Mouse (Mus musculus) C2C12 (cell line): ENCODE data around the gene Polg2. TPM values are rescaled to one million over a fixed set of nuclear protein-coding genes. Genes with fewer than 3 reads are reported as not detected.

ENCODE experiments used
- H3K27me3 ChIP-seq: one replicate; pipeline ENCODE4 v1.6.1; 2011; ENCODE audit not compliant: control insufficient read depth, insufficient read depth, insufficient read length
- H3K36me3 ChIP-seq: one replicate; pipeline ENCODE4 v1.6.1; 2011; ENCODE audit not compliant: control insufficient read depth, insufficient read depth
- H3K4me3 ChIP-seq: one replicate; pipeline ENCODE4 v1.5.1; 2011; ENCODE audit warnings: mild to moderate bottlenecking, control low read depth; ENCODE audit not compliant: poor library complexity, insufficient read depth, severe bottlenecking
- H3K79me2 ChIP-seq: one replicate; pipeline ENCODE4 v1.6.1; 2011; ENCODE audit not compliant: control insufficient read depth, insufficient read depth
- H3K79me3 ChIP-seq: one replicate; pipeline ENCODE4 v1.6.1; 2011; ENCODE audit warnings: low read depth, control low read depth
- H3ac ChIP-seq: one replicate; pipeline ENCODE3; 2011; ENCODE audit warnings: low read depth; ENCODE audit not compliant: control insufficient read depth, insufficient read length
- CEBPB ChIP-seq: IDR thresholded peaks from one replicate; pipeline ENCODE4 v1.6.1; 2011; ENCODE audit warnings: low read depth, mild to moderate bottlenecking, control low read depth, moderate library complexity
- CTCF ChIP-seq: IDR thresholded peaks from one replicate; pipeline ENCODE4 v1.5.1; 2011; ENCODE audit not compliant: control insufficient read depth, insufficient read depth, insufficient read length
- FOSL1 ChIP-seq: IDR thresholded peaks from one replicate; pipeline ENCODE4 v1.8.0; 2011; ENCODE audit warnings: mild to moderate bottlenecking, low read length; ENCODE audit not compliant: poor library complexity, insufficient read depth, severe bottlenecking
- MAX ChIP-seq: IDR thresholded peaks from one replicate; pipeline ENCODE4 v1.6.1; 2011; ENCODE audit warnings: mild to moderate bottlenecking, control low read depth
- MYOD1 ChIP-seq: IDR thresholded peaks from one replicate; pipeline ENCODE4 v1.6.1; 2011; ENCODE audit warnings: low read depth; ENCODE audit not compliant: control insufficient read depth, insufficient read length
- MYOG ChIP-seq: IDR thresholded peaks from one replicate; pipeline ENCODE4 v1.6.1; 2011; ENCODE audit not compliant: control insufficient read depth, insufficient read length; ENCODE audit errors: extremely low read depth
- USF1 ChIP-seq: IDR thresholded peaks from one replicate; pipeline ENCODE4 v1.6.1; 2011; ENCODE audit warnings: low read depth, mild to moderate bottlenecking, control low read depth, moderate library complexity
- polyA plus RNA-seq: library from polyadenylated mRNA; unstranded; fragments of >200 nt; fragmentation: generic; extraction: Trizol; gene quantifications from one replicate; pipeline ENCODE4 v1.2.1, GENCODE M21; 2012; ENCODE audit warnings: missing spikeins

The Polg2 gene
- polyA plus RNA-seq, 1 experiment, result 6.9 TPM

- Histone ChIP-seq H3K79me2 (peaks cover 81% of the 10 kb centered on the region), H3K36me3 (peaks cover 45% of the 10 kb centered on the region), H3K79me3 (peaks cover 66% of the 10 kb centered on the region), H3ac (peak within 1 kb of the TSS; percentile 83), H3K27me3 (no peaks in the 10 kb centered on the region), H3K4me3 (peak within 1 kb of the TSS; percentile 95)
- TF ChIP-seq MAX, result peak; percentile 97
- TF ChIP-seq FOSL1, result no peak
- no peak for TF ChIP-seq MYOD1
- no peak for TF ChIP-seq MYOG
- no peak for TF ChIP-seq CTCF
- no peak for TF ChIP-seq CEBPB
- peak; percentile 99 for TF ChIP-seq USF1
These were observed 9.6 kb upstream of the Polg2 start, which contains the start of the genes Ddx5 and Cep95 for GRCm38 (mm10) chr11:106788775-106789459. Ddx5 (minus strand) TSS chr11:106789185. Cep95 (plus strand) TSS chr11:106789252.

DNA sequence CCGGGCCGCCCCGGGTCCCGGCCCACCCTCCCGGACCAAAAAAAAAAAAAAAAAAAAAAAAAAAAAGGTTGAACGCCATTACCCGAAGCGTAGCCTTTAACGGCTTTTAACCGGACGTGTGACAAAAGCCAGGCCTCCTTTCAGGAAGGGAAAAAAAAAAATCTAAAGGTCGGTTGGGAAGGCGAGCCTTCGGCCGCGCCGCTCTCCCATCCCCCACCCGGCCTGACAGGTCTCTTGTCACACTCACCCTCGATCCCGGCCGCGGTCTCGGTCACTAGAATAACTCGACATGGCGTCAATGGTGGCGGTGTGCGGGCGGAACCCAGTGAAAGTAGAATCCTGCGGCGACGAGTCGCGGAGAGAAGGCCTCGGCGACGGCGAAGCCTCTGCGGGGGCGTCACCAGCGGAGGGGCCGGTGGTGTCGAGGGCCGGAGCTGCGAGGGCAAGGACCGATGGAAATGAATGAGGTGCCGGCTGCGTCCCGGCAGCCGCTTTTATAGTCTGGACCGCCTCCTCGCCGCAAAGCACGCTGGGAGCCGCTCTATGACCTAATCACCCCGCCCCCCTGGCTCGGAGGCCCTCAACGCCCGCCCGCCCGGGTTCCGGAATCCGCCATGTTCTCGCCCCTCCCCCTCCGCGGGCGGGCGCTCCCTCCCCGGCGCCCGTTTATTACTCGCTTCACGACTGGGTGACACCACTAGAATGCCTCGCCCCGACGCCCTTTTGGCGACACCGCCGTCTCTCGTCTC, 8.9 kb upstream of the Polg2 start:
- peak overlapping the region; percentile 97 for H3ac ChIP-seq
- peaks cover 73% of the 10 kb centered on the region for H3K79me3 ChIP-seq
- peaks cover 88% of the 10 kb centered on the region for H3K79me2 ChIP-seq
- peak overlapping the region; percentile 95 for H3K4me3 ChIP-seq
- TF ChIP-seq CEBPB, result peak; percentile 6
- TF ChIP-seq USF1, result no peak
- H3K36me3 ChIP-seq, result peaks cover 50% of the 10 kb centered on the region
- H3K27me3 ChIP-seq, result no peaks in the 10 kb centered on the region

GRCm38 (mm10) chr11:106787131-106788025, 8.0 kb upstream of the Polg2 start:
- H3K27me3 ChIP-seq, result no peaks in the 10 kb centered on the region
- H3ac ChIP-seq, result peak overlapping the region; percentile 97
- peaks cover 80% of the 10 kb centered on the region for H3K79me3 ChIP-seq
- peak overlapping the region; percentile 95 for H3K4me3 ChIP-seq
- TF ChIP-seq CEBPB (peak; percentile 53), MYOG (no peak)
- H3K79me2 ChIP-seq, result peaks cover 88% of the 10 kb centered on the region
- H3K36me3 ChIP-seq, result peaks cover 51% of the 10 kb centered on the region

DNA sequence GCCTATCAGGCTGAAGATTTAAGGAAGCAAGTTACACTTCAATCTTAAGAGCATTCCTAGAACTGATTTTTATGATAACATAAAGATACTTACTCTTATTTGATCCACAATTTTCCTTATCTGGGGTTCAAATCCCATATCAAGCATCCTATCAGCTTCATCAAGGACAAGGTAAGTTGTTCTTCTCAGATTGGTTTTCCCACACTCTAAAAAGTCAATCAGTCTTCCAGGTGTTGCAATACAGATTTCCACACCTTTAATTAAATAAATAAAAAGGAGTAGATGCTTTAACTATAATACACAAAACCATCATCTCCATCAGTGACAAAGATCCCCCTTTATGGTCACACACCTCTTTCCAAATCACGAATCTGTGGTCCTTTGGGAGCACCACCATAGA, 5.7 kb upstream of the Polg2 start:
- Histone ChIP-seq H3K27me3 (no peaks in the 10 kb centered on the region), H3K36me3 (peaks cover 74% of the 10 kb centered on the region), H3K79me3 (peaks cover 65% of the 10 kb centered on the region)

DNA sequence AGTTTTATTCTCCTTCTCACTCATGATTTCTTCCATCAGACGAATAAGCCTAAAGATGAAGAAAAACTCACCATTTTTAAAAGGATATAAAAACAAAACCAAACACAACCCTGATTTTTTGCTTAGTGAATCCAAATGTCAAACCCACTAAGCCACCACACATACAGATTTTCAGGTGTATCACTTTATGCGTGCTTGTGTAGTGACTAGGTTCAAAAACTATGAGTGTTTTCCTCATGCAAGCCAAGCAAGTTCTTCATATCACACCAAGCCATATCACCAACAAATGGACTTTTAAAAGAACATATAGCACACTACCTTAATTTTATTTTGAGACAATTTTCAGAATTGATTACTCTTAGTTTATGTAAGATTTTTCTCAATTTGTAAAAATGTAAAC, 5.1 kb upstream of the Polg2 start:
- Histone ChIP-seq H3K79me3 (peaks cover 60% of the 10 kb centered on the region), H3K79me2 (peaks cover 72% of the 10 kb centered on the region), H3ac (no peak overlapping the region), H3K4me3 (no peak overlapping the region), H3K36me3 (peaks cover 80% of the 10 kb centered on the region), H3K27me3 (no peaks in the 10 kb centered on the region)
- no peak for TF ChIP-seq MYOD1
- TF ChIP-seq MYOG, result no peak
- TF ChIP-seq CTCF, result no peak
- TF ChIP-seq MAX, result no peak
- no peak for TF ChIP-seq FOSL1
- TF ChIP-seq USF1, result no peak
- no peak for TF ChIP-seq CEBPB

More for the DNA sequence above, 5.7 kb upstream of the Polg2 start:
- no peak for TF ChIP-seq MYOG
- no peak for TF ChIP-seq MAX
- TF ChIP-seq MYOD1, result no peak
- no peak for TF ChIP-seq CTCF
- TF ChIP-seq USF1, result no peak
- no peak for TF ChIP-seq CEBPB
- no peak for TF ChIP-seq FOSL1
- Histone ChIP-seq H3K79me2 (peaks cover 77% of the 10 kb centered on the region), H3ac (no peak overlapping the region), H3K4me3 (no peak overlapping the region)
